Mouse (Mus musculus) hindbrain, embryonic 10.5 days (tissue): ENCODE measurements around the gene Basp1. TPM values are rescaled to one million over a fixed set of nuclear protein-coding genes. Genes with fewer than 3 reads are reported as not detected.
"Not testable (repeated sequence)": the region's sequence is repeated elsewhere in the genome, so short reads cannot be mapped to it uniquely, and the experiment has no call there.

Experiments
- DNase-seq: peaks from one replicate; pipeline ENCODE4 v3.0.0-alpha.2; 2017; ENCODE audit warnings: low spot score
- H3K27ac ChIP-seq: fragments of 300-500 bp; sonication (generic); 2 replicates; pipeline ENCODE4 v1.5.1; 2016; ENCODE audit warnings: mild to moderate bottlenecking, moderate library complexity
- H3K27me3 ChIP-seq: fragments of 300-500 bp; sonication (generic); 2 replicates; pipeline ENCODE4 v1.6.1; 2016; ENCODE audit warnings: mild to moderate bottlenecking; ENCODE audit not compliant: poor library complexity, insufficient read depth, severe bottlenecking
- H3K36me3 ChIP-seq: fragments of 300-500 bp; sonication (generic); 2 replicates; pipeline ENCODE4 v1.6.1; 2016; ENCODE audit warnings: mild to moderate bottlenecking, moderate library complexity
- H3K4me1 ChIP-seq: fragments of 300-500 bp; sonication (generic); replicated peaks from 2 replicates; pipeline ENCODE4 v1.6.1; 2016; ENCODE audit warnings: mild to moderate bottlenecking
- H3K4me3 ChIP-seq: fragments of 300-500 bp; sonication (generic); 2 replicates; pipeline ENCODE4 v1.5.1; 2016; ENCODE audit warnings: mild to moderate bottlenecking, moderate library complexity
- H3K9me3 ChIP-seq: fragments of 300-500 bp; sonication (generic); 2 replicates; pipeline ENCODE4 v1.6.1; 2016; ENCODE audit warnings: mild to moderate bottlenecking, moderate library complexity
- WGBS: fragments of 180-500 bp; shearing (Covaris S2); methylation state at CpG from one replicate; pipeline ENCODE4 v1.1.7; 2016; 5-methylcytosine and 5-hydroxymethylcytosine counted together
- polyA plus RNA-seq: library from polyadenylated mRNA; unstranded; fragments of >200 nt; fragmentation: Nextera tagmentation; extraction: Ambion mirVana; gene quantifications from 2 replicates; pipeline ENCODE4 v1.2.1, GENCODE M21; 2016

Gene Basp1
- 48.6 and 77.4 TPM in 2 replicates for polyA plus RNA-seq

GRCm38 (mm10) chr15:25413378-25413901 is at the start of gene Basp1:
Gene Basp1, minus strand, starts transcription at chr15:25413764.
- H3K4me1 ChIP-seq, result peaks cover 65% of the 10 kb centered on the region
- 0 out of 2 replicates have a peak, but pooled peaks cover 1% of the 10 kb centered on the region for H3K27me3 ChIP-seq
- H3K36me3 ChIP-seq, result peaks cover 20% of the 10 kb centered on the region
- H3K27ac ChIP-seq, result peak within 1 kb of the TSS; percentile 99
- peak; percentile 86 for DNase-seq
- peak within 1 kb of the TSS; percentile 97 for H3K4me3 ChIP-seq
- under 1% methylated on average over 50 of the region's 60 CpGs for WGBS
- H3K9me3 ChIP-seq, result no peaks in the 10 kb centered on the region

DNA sequence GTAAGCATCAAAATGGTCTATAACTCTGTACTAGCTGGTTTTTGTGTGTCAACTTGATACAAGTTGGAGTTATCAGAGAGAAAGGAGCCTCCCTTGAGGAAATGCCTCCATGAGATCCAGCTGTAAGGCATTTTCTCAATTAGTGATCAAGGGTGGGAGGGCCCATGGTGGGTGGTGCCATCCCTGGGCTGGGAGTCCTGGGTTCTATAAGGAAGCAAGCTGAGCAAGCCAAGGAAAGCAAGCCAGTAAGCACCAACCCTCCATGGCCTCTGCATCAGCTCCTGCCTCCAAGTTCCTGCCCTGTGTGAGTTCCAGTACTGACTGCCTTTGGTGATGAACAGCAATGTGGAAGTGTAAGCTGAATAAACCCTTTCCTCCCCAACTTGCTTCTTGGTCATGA is 49.5 kb upstream of the Basp1 start:
- DNase-seq, H3K9me3 ChIP-seq, H3K27me3 ChIP-seq, H3K4me3 ChIP-seq, H3K36me3 ChIP-seq, H3K4me1 ChIP-seq, H3K27ac ChIP-seq: not testable (repeated sequence)

GRCm38 (mm10) chr15:25462056-25462762 is 48.6 kb upstream of the Basp1 start:
- no peaks in the 10 kb centered on the region for H3K27me3 ChIP-seq
- H3K36me3 ChIP-seq, result no peaks in the 10 kb centered on the region
- no peak overlapping the region for H3K27ac ChIP-seq
- WGBS, result 83% methylated on average over 6 of the region's 6 CpGs
- H3K4me1 ChIP-seq, result no peaks in the 10 kb centered on the region
- no peak for DNase-seq
- no peak overlapping the region for H3K4me3 ChIP-seq
- H3K9me3 ChIP-seq, result no peaks in the 10 kb centered on the region

- Histone ChIP-seq H3K36me3 (no peaks in the 10 kb centered on the region), H3K4me1 (no peaks in the 10 kb centered on the region), H3K4me3 (no peak overlapping the region), H3K27me3 (no peaks in the 10 kb centered on the region), H3K9me3 (no peaks in the 10 kb centered on the region), H3K27ac (no peak overlapping the region)
- DNase-seq, result no peak
- WGBS, result 73% methylated on average over 7 of the region's 7 CpGs
Measured at GRCm38 (mm10) chr15:25459901-25460300, 46.3 kb upstream of the Basp1 start.

DNA sequence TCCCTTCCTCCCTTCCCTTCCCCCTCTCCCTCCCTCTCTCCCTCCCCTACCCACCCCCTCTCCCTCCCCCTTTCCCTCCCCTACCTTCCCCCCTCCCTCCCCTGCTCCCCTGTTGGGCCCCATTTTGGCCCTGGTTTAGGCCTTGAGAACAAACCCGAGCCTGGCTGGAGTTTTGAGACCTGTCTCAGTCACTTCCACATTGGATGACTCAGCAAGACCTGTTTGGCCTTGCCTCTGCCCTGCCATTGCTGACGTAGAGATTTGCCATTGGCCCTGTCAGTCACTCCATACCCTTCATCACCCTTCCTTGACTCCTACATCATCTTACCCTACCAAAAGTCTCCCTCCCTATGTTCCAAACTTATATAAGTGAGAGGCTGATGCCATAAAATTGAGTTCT is 43.9 kb upstream of the Basp1 start:
- H3K9me3 ChIP-seq, result no peaks in the 10 kb centered on the region
- no peaks in the 10 kb centered on the region for H3K36me3 ChIP-seq
- no peak for DNase-seq
- no peaks in the 10 kb centered on the region for H3K4me1 ChIP-seq
- H3K4me3 ChIP-seq, result no peak overlapping the region
- no peak overlapping the region for H3K27ac ChIP-seq
- H3K27me3 ChIP-seq, result no peaks in the 10 kb centered on the region
- 63% methylated on average over 2 of the region's 2 CpGs for WGBS

- Histone ChIP-seq H3K4me3 (no peak overlapping the region), H3K9me3 (no peaks in the 10 kb centered on the region), H3K27ac (no peak overlapping the region), H3K4me1 (no peaks in the 10 kb centered on the region), H3K36me3 (no peaks in the 10 kb centered on the region), H3K27me3 (no peaks in the 10 kb centered on the region)
- DNase-seq, result no peak
- 93% methylated on average over 3 of the region's 3 CpGs for WGBS
Measured at GRCm38 (mm10) chr15:25453538-25453937, 40.0 kb upstream of the Basp1 start.

GRCm38 (mm10) chr15:25449348-25449747 is 35.8 kb upstream of the Basp1 start:
- H3K4me1 ChIP-seq, result peaks cover 11% of the 10 kb centered on the region
- H3K27ac ChIP-seq, result no peak overlapping the region
- no peaks in the 10 kb centered on the region for H3K36me3 ChIP-seq
- H3K27me3 ChIP-seq, result peaks cover 12% of the 10 kb centered on the region; the same call in 1 of the 2 replicates
- DNase-seq, result no peak
- WGBS, result 34% methylated on average over 1 of the region's 1 CpGs
- H3K9me3 ChIP-seq, result no peaks in the 10 kb centered on the region
- no peak overlapping the region for H3K4me3 ChIP-seq

DNA sequence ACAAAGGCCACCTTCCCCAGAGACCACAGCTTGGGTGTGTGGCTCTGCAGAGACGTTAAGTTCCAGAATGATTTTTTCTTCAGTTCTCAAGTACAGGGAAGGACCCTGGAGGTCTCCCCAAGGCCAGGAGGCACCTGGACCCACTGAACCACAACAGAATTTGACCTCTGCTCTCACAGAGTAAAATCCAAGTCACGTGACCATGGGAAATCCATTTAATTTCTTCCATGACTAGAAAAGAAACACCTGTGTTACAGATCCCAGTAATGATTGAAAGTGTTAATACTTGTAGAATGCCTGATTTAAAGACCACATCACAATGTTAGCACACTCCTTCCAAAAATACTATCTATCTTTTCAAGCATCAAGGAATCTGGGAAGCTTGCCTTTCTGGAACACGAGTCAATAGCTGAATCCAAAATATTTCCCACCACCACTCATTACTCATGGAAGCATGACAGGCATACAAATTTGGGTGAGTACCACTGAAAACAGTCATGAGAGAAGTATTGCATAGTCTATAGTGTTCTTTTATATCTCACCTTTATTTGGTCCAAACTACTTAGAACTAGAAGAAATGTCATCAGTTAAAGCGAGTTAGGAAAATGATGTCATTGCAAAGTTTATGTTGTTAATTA is 35.3 kb upstream of the Basp1 start:
- WGBS, result 81% methylated on average over 4 of the region's 4 CpGs
- Histone ChIP-seq H3K4me3 (no peak overlapping the region), H3K9me3 (no peaks in the 10 kb centered on the region), H3K4me1 (peaks cover 13% of the 10 kb centered on the region), H3K36me3 (no peaks in the 10 kb centered on the region), H3K27me3 (peaks cover 14% of the 10 kb centered on the region; the same call in 1 of the 2 replicates), H3K27ac (no peak overlapping the region)
- no peak for DNase-seq

GRCm38 (mm10) chr15:25447136-25447535 is 33.6 kb upstream of the Basp1 start:
- H3K4me1 ChIP-seq, result peaks cover 22% of the 10 kb centered on the region
- H3K36me3 ChIP-seq, result no peaks in the 10 kb centered on the region
- WGBS, result 85% methylated on average over 6 of the region's 6 CpGs
- no peak overlapping the region for H3K4me3 ChIP-seq
- H3K27ac ChIP-seq, result no peak overlapping the region
- H3K9me3 ChIP-seq, result no peaks in the 10 kb centered on the region
- H3K27me3 ChIP-seq, result peaks cover 15% of the 10 kb centered on the region; the same call in 1 of the 2 replicates
- DNase-seq, result no peak

- H3K27ac ChIP-seq, result 0 out of 2 replicates have a peak overlapping the region, but pooled peaks have one; percentile 30
- 44% methylated on average over 8 of the region's 8 CpGs for WGBS
- no peaks in the 10 kb centered on the region for H3K36me3 ChIP-seq
- DNase-seq, result no peak
- H3K4me3 ChIP-seq, result peak overlapping the region; percentile 14
- H3K9me3 ChIP-seq, result no peaks in the 10 kb centered on the region
- peaks cover 32% of the 10 kb centered on the region for H3K4me1 ChIP-seq
- peaks cover 20% of the 10 kb centered on the region; the same call in 1 of the 2 replicates for H3K27me3 ChIP-seq
Measured at GRCm38 (mm10) chr15:25446155-25446487, 32.6 kb upstream of the Basp1 start.

DNA sequence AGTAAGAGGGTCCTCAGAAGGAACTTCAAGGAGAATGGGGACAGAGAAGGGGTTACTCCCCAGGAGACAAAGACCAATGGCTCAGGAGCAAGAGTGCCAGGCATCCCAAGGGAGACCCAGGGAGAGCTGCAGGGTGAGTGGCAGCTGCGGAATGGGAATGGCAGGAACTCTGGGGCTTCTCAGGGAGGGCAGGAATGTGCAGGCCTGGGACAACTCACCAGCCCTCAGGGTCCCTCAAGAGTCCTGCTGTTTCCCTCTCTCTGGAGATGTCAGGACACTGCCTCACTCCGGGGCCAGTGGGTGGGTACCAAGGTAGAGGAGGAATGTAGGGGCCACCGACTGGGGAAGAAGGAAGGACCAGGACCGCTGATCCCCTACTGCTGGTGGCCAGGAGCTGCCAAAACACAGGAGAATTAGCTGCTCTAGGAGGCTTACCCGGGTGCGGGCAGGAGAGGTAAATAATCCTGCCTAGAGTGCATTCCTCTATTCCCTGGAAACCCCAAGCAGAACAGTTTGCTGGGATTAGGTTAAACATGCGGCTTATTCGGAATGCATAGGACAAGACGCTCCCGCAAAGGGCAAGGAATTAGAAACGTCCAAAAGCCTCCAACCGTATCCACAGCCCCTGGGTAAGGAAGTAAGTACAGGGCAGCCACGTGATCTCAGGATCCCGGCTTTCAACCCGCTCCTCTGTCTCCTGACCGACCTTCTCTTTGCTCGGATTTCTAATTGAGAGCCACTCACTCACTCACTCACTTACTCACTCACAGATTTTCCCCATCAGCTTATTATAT is 32.0 kb upstream of the Basp1 start:
- Histone ChIP-seq H3K4me3 (peak overlapping the region; percentile 14), H3K27me3 (peaks cover 20% of the 10 kb centered on the region; the same call in 1 of the 2 replicates), H3K27ac (0 out of 2 replicates have a peak overlapping the region, but pooled peaks have one; percentile 30), H3K9me3 (no peaks in the 10 kb centered on the region), H3K4me1 (peaks cover 33% of the 10 kb centered on the region), H3K36me3 (no peaks in the 10 kb centered on the region)
- DNase-seq, result peak; percentile 31
- 10% methylated on average over 17 of the region's 17 CpGs for WGBS

DNA sequence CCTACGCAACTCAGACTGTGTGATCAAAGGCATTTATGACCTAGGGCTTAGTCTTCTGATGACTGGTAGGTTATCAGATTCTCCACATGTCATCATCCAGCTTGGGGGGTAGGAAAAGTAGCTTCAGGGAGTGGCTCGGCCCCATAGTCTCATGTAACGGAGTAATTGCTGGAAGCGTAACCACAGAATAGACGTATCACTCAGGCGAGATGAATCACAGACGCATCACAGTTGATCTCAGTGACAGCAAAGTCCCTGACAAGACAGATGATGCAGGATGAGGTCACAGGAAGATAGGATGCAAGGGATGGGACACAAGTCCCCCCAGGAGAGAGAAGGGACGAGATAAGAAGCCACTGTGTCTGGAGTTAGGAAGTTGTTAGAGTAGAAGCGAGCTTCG is 30.6 kb upstream of the Basp1 start:
- Histone ChIP-seq H3K9me3 (no peaks in the 10 kb centered on the region), H3K27me3 (peaks cover 20% of the 10 kb centered on the region; the same call in 1 of the 2 replicates), H3K36me3 (no peaks in the 10 kb centered on the region), H3K27ac (no peak overlapping the region), H3K4me1 (peaks cover 33% of the 10 kb centered on the region), H3K4me3 (no peak overlapping the region)
- 81% methylated on average over 10 of the region's 10 CpGs for WGBS
- no peak for DNase-seq
